Mouse (Mus musculus) kidney, adult 2 months (tissue): ENCODE measurements around the gene Rbfox3. TPM values are rescaled to one million over a fixed set of nuclear protein-coding genes. Genes with fewer than 3 reads are reported as not detected.
A peak's percentile ranks its signal among the peaks of the same experiment; 100 is the strongest.

Source experiments
- DNase-seq: peaks from one replicate; pipeline ENCODE4 v3.0.0; 2021
- H3K27ac ChIP-seq: fragments of 200-500 bp; 2 replicates; pipeline ENCODE4 v1.5.1; 2012; ENCODE audit warnings: low read depth, low read length, control low read depth, inconsistent platforms; ENCODE audit not compliant: insufficient read depth
- H3K27me3 ChIP-seq: fragments of 200-500 bp; replicated peaks from 2 replicates; pipeline ENCODE4 v1.6.1; 2012; ENCODE audit warnings: mild to moderate bottlenecking, moderate library complexity, low read length, inconsistent platforms; ENCODE audit not compliant: control insufficient read depth, insufficient read depth
- H3K36me3 ChIP-seq: fragments of 200-500 bp; 2 replicates; pipeline ENCODE4 v1.6.1; 2012; ENCODE audit warnings: mild to moderate bottlenecking, moderate library complexity, low read length, inconsistent platforms; ENCODE audit not compliant: control insufficient read depth, insufficient read depth
- H3K4me1 ChIP-seq: fragments of 200-500 bp; 2 replicates; pipeline ENCODE4 v1.6.1; 2011; ENCODE audit warnings: low read length; ENCODE audit not compliant: control insufficient read depth, insufficient read depth
- H3K4me3 ChIP-seq: fragments of 200-500 bp; 2 replicates; pipeline ENCODE4 v1.5.1; 2011; ENCODE audit warnings: mild to moderate bottlenecking, low read depth, low read length, control low read depth; ENCODE audit not compliant: insufficient read depth
- CTCF ChIP-seq: fragments of 200-500 bp; conservative IDR thresholded peaks from 2 replicates; pipeline ENCODE4 v1.5.1; 2011; ENCODE audit warnings: low read depth, mild to moderate bottlenecking, control low read depth, low read length, moderate library complexity, mixed read lengths; ENCODE audit not compliant: insufficient read depth, insufficient read length
- POLR2A ChIP-seq: fragments of 200-500 bp; IDR thresholded peaks from one replicate; pipeline ENCODE4 v1.6.1; 2011; ENCODE audit warnings: low read depth, low read length, control low read depth
- WGBS: fragments of 180-500 bp; shearing (Covaris S2); methylation state at CpG from one replicate; pipeline ENCODE4 v1.1.7; 2018; 5-methylcytosine and 5-hydroxymethylcytosine counted together
- polyA plus RNA-seq: library from polyadenylated mRNA; depleted of rRNA; stranded (reverse); fragments of >200 nt; gene quantifications from 2 replicates; pipeline ENCODE4 v1.2.3, GENCODE M21; 2012

Rbfox3 gene
- polyA plus RNA-seq, 1 experiment, result 0.27 TPM

- WGBS, result over 99% methylated on average over 11 of the region's 11 CpGs
- Histone ChIP-seq H3K27me3 (no peaks in the 10 kb centered on the region), H3K4me3 (no peak overlapping the region), H3K36me3 (no peaks in the 10 kb centered on the region), H3K27ac (no peak overlapping the region), H3K4me1 (peaks cover 4% of the 10 kb centered on the region; the same call in 1 of the 2 replicates)
- DNase-seq, result no peak
- TF ChIP-seq POLR2A (no peak), CTCF (no peak)
Measured at GRCm38 (mm10) chr11:118481231-118481630, 430.2 kb downstream of the Rbfox3 start.

- no peak overlapping the region for H3K4me3 ChIP-seq
- WGBS, result 71% methylated on average over 12 of the region's 12 CpGs
- no peak overlapping the region for H3K27ac ChIP-seq
- peak; percentile 79 for DNase-seq
- H3K36me3 ChIP-seq, result no peaks in the 10 kb centered on the region
- no peaks in the 10 kb centered on the region for H3K27me3 ChIP-seq
- H3K4me1 ChIP-seq, result peaks cover 4% of the 10 kb centered on the region; the same call in 1 of the 2 replicates
- TF ChIP-seq CTCF, result no peak
Measured at GRCm38 (mm10) chr11:118479776-118480175, 431.6 kb downstream of the Rbfox3 start.

GRCm38 (mm10) chr11:118476396-118477373, 434.7 kb downstream of the Rbfox3 start, which contains the start of gene Engase:
Gene Engase, plus strand, starts transcription at chr11:118476829.
- no peaks in the 10 kb centered on the region for H3K36me3 ChIP-seq
- no peaks in the 10 kb centered on the region for H3K27me3 ChIP-seq
- DNase-seq, result peak; percentile 99
- under 1% methylated on average over 57 of the region's 57 CpGs for WGBS
- peak within 1 kb of the TSS; percentile 74 for H3K4me3 ChIP-seq
- H3K27ac ChIP-seq, result no peak within 1 kb of the TSS
- peaks cover 4% of the 10 kb centered on the region; the same call in 1 of the 2 replicates for H3K4me1 ChIP-seq
- TF ChIP-seq POLR2A (peak; percentile 83), CTCF (no peak)

- DNase-seq, result no peak
- H3K27ac ChIP-seq, result no peak overlapping the region
- H3K36me3 ChIP-seq, result no peaks in the 10 kb centered on the region
- WGBS, result 80% methylated on average over 7 of the region's 7 CpGs
- no peak overlapping the region for H3K4me3 ChIP-seq
- peaks cover 4% of the 10 kb centered on the region; the same call in 1 of the 2 replicates for H3K4me1 ChIP-seq
- TF ChIP-seq POLR2A, result no peak
- TF ChIP-seq CTCF, result no peak
- no peaks in the 10 kb centered on the region for H3K27me3 ChIP-seq
Measured at GRCm38 (mm10) chr11:118475496-118476083, 435.8 kb downstream of the Rbfox3 start.

- WGBS, result 80% methylated on average over 6 of the region's 6 CpGs
- Histone ChIP-seq H3K4me3 (no peak overlapping the region), H3K4me1 (peaks cover 4% of the 10 kb centered on the region; the same call in 1 of the 2 replicates), H3K27ac (no peak overlapping the region), H3K27me3 (no peaks in the 10 kb centered on the region), H3K36me3 (no peaks in the 10 kb centered on the region)
- no peak for TF ChIP-seq CTCF
- no peak for DNase-seq
Measured at GRCm38 (mm10) chr11:118473842-118474500, 437.4 kb downstream of the Rbfox3 start.

- Histone ChIP-seq H3K27ac (no peak overlapping the region), H3K4me1 (peaks cover 4% of the 10 kb centered on the region; the same call in 1 of the 2 replicates), H3K27me3 (no peaks in the 10 kb centered on the region), H3K36me3 (no peaks in the 10 kb centered on the region), H3K4me3 (no peak overlapping the region)
- WGBS, result 38% methylated on average over 1 of the region's 1 CpGs
- TF ChIP-seq CTCF (no peak), POLR2A (no peak)
- DNase-seq, result no peak
Measured at GRCm38 (mm10) chr11:118473161-118473560, 438.2 kb downstream of the Rbfox3 start.

- Histone ChIP-seq H3K27ac (no peak overlapping the region), H3K27me3 (no peaks in the 10 kb centered on the region), H3K4me3 (no peak overlapping the region), H3K36me3 (no peaks in the 10 kb centered on the region), H3K4me1 (no peaks in the 10 kb centered on the region)
- WGBS, result 64% methylated on average over 13 of the region's 13 CpGs
- DNase-seq, result no peak
- TF ChIP-seq CTCF (no peak), POLR2A (no peak)
Measured at GRCm38 (mm10) chr11:118471676-118472075, 439.7 kb downstream of the Rbfox3 start.
